Mouse (Mus musculus): ENCODE data around the gene Cdca8.

DNA sequence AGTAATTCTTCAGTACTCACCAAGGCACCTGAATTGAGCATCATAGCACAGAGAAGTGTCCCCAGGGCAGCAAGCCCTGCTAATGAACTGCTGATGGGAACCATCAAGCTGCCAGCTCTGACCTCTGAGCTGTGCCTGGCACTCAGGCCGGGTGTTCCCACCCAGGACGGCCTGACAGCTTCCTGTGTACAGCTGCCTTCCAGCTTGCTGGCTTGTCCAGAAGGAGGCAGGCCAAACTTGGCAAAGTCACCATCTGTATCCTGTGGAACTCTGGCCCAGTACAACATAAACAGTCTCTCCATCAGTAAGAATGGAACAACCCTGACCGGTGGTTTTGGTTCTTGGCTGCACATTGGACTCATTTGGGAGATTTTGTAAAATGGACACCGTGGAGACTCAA lies 14.4 kb upstream of the Cdca8 start:
- no peak for TF ChIP-seq CTCF (conservative IDR thresholded peaks at IDR 0.05; ENCODE audit: low read length)
- TF ChIP-seq NANOG (IDR thresholded peaks at IDR 0.05; ENCODE audit: borderline replicate concordance, low read length), result no peak

All from E14TG2a.4 (cell line).